Mouse (Mus musculus) liver, adult 2 months (tissue): ENCODE data around the gene Syce2. TPM values are rescaled to one million over a fixed set of nuclear protein-coding genes. Genes with fewer than 3 reads are reported as not detected.

Experiments
- DNase-seq: peaks from one replicate; pipeline ENCODE4 v3.0.0-alpha.2; 2011; ENCODE audit warnings: low read depth, low spot score; ENCODE audit errors: extremely low read depth
- H3K27ac ChIP-seq: fragments of 200-500 bp; replicated peaks from 2 replicates; pipeline ENCODE4 v1.5.1; 2012; ENCODE audit warnings: low read depth, mild to moderate bottlenecking, control low read depth, inconsistent platforms, low read length; ENCODE audit not compliant: insufficient read depth
- H3K27me3 ChIP-seq: fragments of 200-500 bp; 2 replicates; pipeline ENCODE4 v1.6.1; 2012; ENCODE audit warnings: mild to moderate bottlenecking, moderate library complexity, low read length, inconsistent platforms; ENCODE audit not compliant: control insufficient read depth, insufficient read depth
- H3K36me3 ChIP-seq: fragments of 200-500 bp; 2 replicates; pipeline ENCODE4 v1.6.1; 2012; ENCODE audit warnings: low read length, inconsistent platforms; ENCODE audit not compliant: control insufficient read depth, insufficient read depth
- H3K4me1 ChIP-seq: fragments of 200-500 bp; 2 replicates; pipeline ENCODE4 v1.6.1; 2011; ENCODE audit warnings: low read length; ENCODE audit not compliant: control insufficient read depth, insufficient read depth
- H3K4me3 ChIP-seq: fragments of 200-500 bp; 2 replicates; pipeline ENCODE4 v1.5.1; 2011; ENCODE audit warnings: low read depth, mild to moderate bottlenecking, control low read depth, low read length, moderate library complexity; ENCODE audit not compliant: insufficient read depth
- H3K79me2 ChIP-seq: fragments of 200-500 bp; 2 replicates; pipeline ENCODE4 v1.6.1; 2012; ENCODE audit warnings: inconsistent platforms, mild to moderate bottlenecking, low read length, moderate library complexity; ENCODE audit not compliant: control insufficient read depth, insufficient read depth
- H3K9ac ChIP-seq: fragments of 200-500 bp; 2 replicates; pipeline ENCODE4 v1.6.1; 2012; ENCODE audit warnings: low read depth, mild to moderate bottlenecking, control low read depth, inconsistent platforms, low read length
- CTCF ChIP-seq: fragments of 200-500 bp; IDR thresholded peaks from 2 replicates; pipeline ENCODE4 v1.5.1; 2011; ENCODE audit warnings: low read depth, low read length, control low read depth
- POLR2A ChIP-seq: fragments of 200-500 bp; IDR thresholded peaks from 2 replicates; pipeline ENCODE4 v1.6.1; 2011; ENCODE audit warnings: low read length, control low read depth; ENCODE audit not compliant: insufficient read depth; ENCODE audit errors: extremely low read depth
- WGBS: fragments of 180-500 bp; shearing (Covaris S2); methylation state at CpG from one replicate; pipeline ENCODE4 v1.1.7; 2018; 5-methylcytosine and 5-hydroxymethylcytosine counted together
- polyA plus RNA-seq: library from polyadenylated mRNA; depleted of rRNA; stranded (reverse); fragments of >200 nt; gene quantifications from 2 replicates; pipeline ENCODE4 v1.2.3, GENCODE M21; 2012
- total RNA-seq: library from RNA; depleted of rRNA; stranded (reverse); fragments of >200 nt; gene quantifications from 2 replicates; pipeline ENCODE4 v1.2.3, GENCODE M21; 2014

Syce2 gene
- total and polyA plus RNA-seq, 2 experiments, result 0.92 to 1.1 TPM

GRCm38 (mm10) chr8:84846722-84847572 is 25.0 kb upstream of the Syce2 start, which contains the start of gene Calr:
Gene Calr (minus strand): TSS chr8:84846934.
- Histone ChIP-seq H3K27ac (peak within 1 kb of the TSS; percentile 85), H3K36me3 (peaks cover 33% of the 10 kb centered on the region), H3K4me1 (peaks cover 21% of the 10 kb centered on the region), H3K4me3 (peak within 1 kb of the TSS; percentile 91), H3K9ac (peak within 1 kb of the TSS; percentile 96), H3K79me2 (peaks cover 10% of the 10 kb centered on the region; the same call in 1 of the 2 replicates), H3K27me3 (no peaks in the 10 kb centered on the region)
- TF ChIP-seq CTCF (0 out of 2 replicates have a peak, but pooled peaks have one; percentile 2), POLR2A (peak; percentile 99)
- under 1% methylated on average over 55 of the region's 55 CpGs for WGBS
- DNase-seq, result peak; percentile 99

GRCm38 (mm10) chr8:84847684-84848435 is 24.1 kb upstream of the Syce2 start:
- Histone ChIP-seq H3K27me3 (no peaks in the 10 kb centered on the region), H3K79me2 (peaks cover 10% of the 10 kb centered on the region; the same call in 1 of the 2 replicates), H3K36me3 (peaks cover 25% of the 10 kb centered on the region), H3K4me1 (peaks cover 20% of the 10 kb centered on the region), H3K4me3 (0 out of 2 replicates have a peak overlapping the region, but pooled peaks have one; percentile 68), H3K9ac (peak overlapping the region; percentile 38), H3K27ac (peak overlapping the region; percentile 75)
- 34% methylated on average over 6 of the region's 6 CpGs for WGBS
- DNase-seq, result peak; percentile 72
- TF ChIP-seq CTCF, result no peak
- TF ChIP-seq POLR2A, result no peak

GRCm38 (mm10) chr8:84856434-84856833 is 15.5 kb upstream of the Syce2 start:
- Histone ChIP-seq H3K27ac (no peak overlapping the region), H3K36me3 (peaks cover 3% of the 10 kb centered on the region; the same call in 1 of the 2 replicates), H3K9ac (no peak overlapping the region), H3K4me3 (no peak overlapping the region), H3K4me1 (peaks cover 4% of the 10 kb centered on the region; the same call in 1 of the 2 replicates), H3K79me2 (peaks cover 9% of the 10 kb centered on the region; the same call in 1 of the 2 replicates), H3K27me3 (no peaks in the 10 kb centered on the region)
- TF ChIP-seq POLR2A (no peak), CTCF (no peak)
- DNase-seq, result no peak
- 96% methylated on average over 3 of the region's 3 CpGs for WGBS

GRCm38 (mm10) chr8:84856864-84857441 is 15.0 kb upstream of the Syce2 start, which contains the start of gene Farsa:
Gene Farsa (plus strand): TSS chr8:84856989.
- Histone ChIP-seq H3K9ac (peak within 1 kb of the TSS; percentile 93), H3K36me3 (peaks cover 5% of the 10 kb centered on the region; the same call in 1 of the 2 replicates), H3K4me3 (peak within 1 kb of the TSS; percentile 83), H3K27me3 (no peaks in the 10 kb centered on the region), H3K79me2 (peaks cover 9% of the 10 kb centered on the region; the same call in 1 of the 2 replicates), H3K27ac (peak within 1 kb of the TSS; percentile 58; the same call in 1 of the 2 replicates), H3K4me1 (peaks cover 4% of the 10 kb centered on the region; the same call in 1 of the 2 replicates)
- TF ChIP-seq POLR2A, result peak; percentile 85
- no peak for TF ChIP-seq CTCF
- WGBS, result 1% methylated on average over 39 of the region's 39 CpGs
- DNase-seq, result peak; percentile 90

- no peak for DNase-seq
- Histone ChIP-seq H3K4me3 (peak overlapping the region; percentile 52), H3K4me1 (peaks cover 8% of the 10 kb centered on the region; the same call in 1 of the 2 replicates), H3K36me3 (peaks cover 2% of the 10 kb centered on the region; the same call in 1 of the 2 replicates), H3K27me3 (no peaks in the 10 kb centered on the region), H3K27ac (no peak overlapping the region), H3K9ac (peak overlapping the region; percentile 54), H3K79me2 (no peaks in the 10 kb centered on the region)
- no peak for TF ChIP-seq CTCF
- TF ChIP-seq POLR2A, result no peak
- WGBS, result 5% methylated on average over 52 of the region's 54 CpGs
Observed at GRCm38 (mm10) chr8:84872309-84872965, 526 bp downstream of the Syce2 start.
